Mouse (Mus musculus) heart, embryonic 13.5 days (tissue): ENCODE results near the gene Pgf. TPM values are rescaled to one million over a fixed set of nuclear protein-coding genes. Genes with fewer than 3 reads are reported as not detected.
A peak's percentile ranks its signal among the peaks of the same experiment; 100 is the strongest.

Experiments used
- ATAC-seq: fragments of 200-750 bp; cut with Nextera tagmentation; 2 replicates; pipeline ENCODE4 v1.8.0; 2017; ENCODE audit warnings: moderate TSS enrichment; ENCODE audit not compliant: insufficient number of reproducible peaks, low FRiP score, low TSS enrichment; ENCODE audit errors: extremely low read depth
- H3K27ac ChIP-seq: fragments of 300-500 bp; sonication (generic); replicated peaks from 2 replicates; pipeline ENCODE4 v1.5.1; 2015; ENCODE audit warnings: moderate library complexity, mild to moderate bottlenecking, inconsistent platforms
- H3K27me3 ChIP-seq: fragments of 300-500 bp; sonication (generic); replicated peaks from 2 replicates; pipeline ENCODE4 v1.6.1; 2015; ENCODE audit warnings: mild to moderate bottlenecking, inconsistent platforms
- H3K36me3 ChIP-seq: fragments of 300-500 bp; sonication (generic); 2 replicates; pipeline ENCODE4 v1.6.1; 2015; ENCODE audit warnings: mild to moderate bottlenecking, inconsistent platforms
- H3K4me1 ChIP-seq: fragments of 300-500 bp; sonication (generic); 2 replicates; pipeline ENCODE4 v1.6.1; 2015; ENCODE audit warnings: inconsistent platforms
- H3K4me2 ChIP-seq: fragments of 300-500 bp; sonication (generic); 2 replicates; pipeline ENCODE4 v1.6.1; 2015; ENCODE audit warnings: inconsistent platforms, mild to moderate bottlenecking, moderate library complexity
- H3K4me3 ChIP-seq: fragments of 300-500 bp; sonication (generic); 2 replicates; pipeline ENCODE4 v1.5.1; 2015; ENCODE audit warnings: moderate library complexity, mild to moderate bottlenecking, inconsistent platforms
- H3K9ac ChIP-seq: fragments of 300-500 bp; sonication (generic); 2 replicates; pipeline ENCODE4 v1.6.1; 2015; ENCODE audit warnings: inconsistent platforms, mild to moderate bottlenecking, moderate library complexity
- H3K9me3 ChIP-seq: fragments of 300-500 bp; sonication (generic); 2 replicates; pipeline ENCODE4 v1.6.1; 2016; ENCODE audit warnings: inconsistent platforms
- WGBS: fragments of 180-500 bp; shearing (Covaris S2); methylation state at CpG from one replicate; pipeline ENCODE4 v1.1.7; 2015; ENCODE audit warnings: mixed read lengths; 5-methylcytosine and 5-hydroxymethylcytosine counted together
- polyA plus RNA-seq: library from polyadenylated mRNA; unstranded; fragments of >200 nt; fragmentation: Nextera tagmentation; extraction: Ambion mirVana; gene quantifications from 2 replicates; pipeline ENCODE4 v1.2.1, GENCODE M21; 2015

Gene Pgf
- polyA plus RNA-seq, 1 experiment from 2014 or later: 9.1 TPM

GRCm38 (mm10) chr12:85175087-85175675 is 2.4 kb downstream of the Pgf start:
- H3K4me2 ChIP-seq: peak overlapping the region; percentile 77
- 26% methylated on average over 16 of the region's 16 CpGs for WGBS
- peaks cover 35% of the 10 kb centered on the region for H3K27me3 ChIP-seq
- peak overlapping the region; percentile 77 for H3K9ac ChIP-seq
- H3K27ac ChIP-seq: peak overlapping the region; percentile 66
- H3K9me3 ChIP-seq: no peaks in the 10 kb centered on the region
- peaks cover 53% of the 10 kb centered on the region for H3K4me1 ChIP-seq
- H3K36me3 ChIP-seq: no peaks in the 10 kb centered on the region
- ATAC-seq: no peak
- peak overlapping the region; percentile 54 for H3K4me3 ChIP-seq

DNA sequence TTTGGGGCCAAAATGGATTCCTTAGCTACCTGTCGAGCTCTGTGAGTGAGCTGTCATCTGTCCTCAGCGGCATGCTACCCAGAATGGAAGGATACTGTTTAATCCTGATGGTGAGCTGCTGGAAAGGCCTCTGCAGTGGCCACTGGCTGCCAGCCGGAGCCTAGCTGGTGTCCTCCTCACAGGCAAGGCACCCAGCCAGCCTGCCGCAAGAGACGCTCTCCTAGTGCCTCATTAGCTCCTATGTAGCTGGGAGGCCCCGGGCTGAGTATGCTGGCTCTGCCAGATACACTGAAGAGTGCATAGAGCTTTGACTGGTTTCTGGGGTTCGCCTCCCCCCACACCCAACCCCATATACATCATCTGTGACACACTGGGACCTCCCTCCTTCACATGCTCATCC is 3.6 kb downstream of the Pgf start:
- H3K4me3 ChIP-seq: no peak overlapping the region
- no peaks in the 10 kb centered on the region for H3K9me3 ChIP-seq
- H3K4me1 ChIP-seq: peaks cover 64% of the 10 kb centered on the region
- H3K9ac ChIP-seq: no peak overlapping the region
- no peak overlapping the region for H3K27ac ChIP-seq
- H3K27me3 ChIP-seq: peaks cover 25% of the 10 kb centered on the region
- no peaks in the 10 kb centered on the region for H3K36me3 ChIP-seq
- 0 out of 2 replicates have a peak overlapping the region, but pooled peaks have one; percentile 77 for H3K4me2 ChIP-seq
- 54% methylated on average over 7 of the region's 7 CpGs for WGBS
- ATAC-seq: no peak

DNA sequence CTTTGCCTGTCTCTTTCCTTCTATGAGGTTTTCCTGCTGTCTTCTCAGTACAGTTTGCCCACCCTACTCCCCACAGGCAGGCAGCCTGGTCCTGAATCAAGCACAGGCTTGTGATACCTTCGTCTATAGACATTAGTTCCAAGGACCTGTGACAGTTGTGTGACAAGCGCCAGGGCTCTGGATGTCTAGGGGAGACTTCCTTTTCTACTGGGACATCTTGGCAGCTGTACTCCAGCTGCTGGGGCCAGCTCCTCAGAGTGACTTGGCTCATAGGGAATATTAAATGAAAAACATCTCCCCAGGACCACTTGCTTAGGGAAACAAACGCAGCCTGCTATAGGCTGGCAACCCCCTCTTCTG is 6.7 kb downstream of the Pgf start:
- H3K9ac ChIP-seq: no peak overlapping the region
- no peak overlapping the region for H3K4me2 ChIP-seq
- no peak overlapping the region for H3K27ac ChIP-seq
- H3K27me3 ChIP-seq: 0 out of 2 replicates have a peak, but pooled peaks cover 11% of the 10 kb centered on the region
- H3K36me3 ChIP-seq: peaks cover 11% of the 10 kb centered on the region
- H3K4me1 ChIP-seq: peaks cover 46% of the 10 kb centered on the region
- no peak overlapping the region for H3K4me3 ChIP-seq
- no peaks in the 10 kb centered on the region for H3K9me3 ChIP-seq
- 75% methylated on average over 3 of the region's 3 CpGs for WGBS
- ATAC-seq: no peak

GRCm38 (mm10) chr12:85170284-85170947 is 7.2 kb downstream of the Pgf start:
- no peak overlapping the region for H3K4me3 ChIP-seq
- peaks cover 40% of the 10 kb centered on the region for H3K4me1 ChIP-seq
- 0 out of 2 replicates have a peak, but pooled peaks cover 11% of the 10 kb centered on the region for H3K27me3 ChIP-seq
- no peak overlapping the region for H3K4me2 ChIP-seq
- H3K9me3 ChIP-seq: no peaks in the 10 kb centered on the region
- no peak overlapping the region for H3K9ac ChIP-seq
- H3K27ac ChIP-seq: no peak overlapping the region
- no peak for ATAC-seq
- 76% methylated on average over 11 of the region's 11 CpGs for WGBS
- H3K36me3 ChIP-seq: peaks cover 16% of the 10 kb centered on the region

DNA sequence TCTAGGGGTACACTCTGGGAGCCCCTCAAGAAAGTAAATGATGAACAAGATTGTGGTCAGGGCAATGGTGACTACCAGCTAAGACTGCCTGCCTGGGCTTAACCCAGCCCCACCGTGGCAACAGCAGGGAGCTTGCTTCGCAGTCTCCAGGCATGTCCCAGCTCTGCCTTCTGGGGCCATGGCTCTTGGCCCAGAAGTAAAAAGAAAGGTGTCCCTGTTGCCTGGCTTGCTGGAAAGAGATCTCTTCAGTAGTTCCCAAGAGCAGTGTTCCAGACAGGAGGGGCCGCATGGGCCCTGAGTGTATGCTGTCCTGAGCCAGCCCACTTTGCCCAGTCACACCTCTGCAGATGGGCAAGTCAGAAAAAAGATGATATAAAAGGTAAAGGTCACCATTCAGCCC is 7.7 kb downstream of the Pgf start:
- H3K9me3 ChIP-seq: no peaks in the 10 kb centered on the region
- no peak for ATAC-seq
- H3K36me3 ChIP-seq: peaks cover 16% of the 10 kb centered on the region
- WGBS: 64% methylated on average over 3 of the region's 3 CpGs
- H3K9ac ChIP-seq: peak overlapping the region; percentile 55; the same call in 1 of the 2 replicates
- H3K4me2 ChIP-seq: peak overlapping the region; percentile 46; the same call in 1 of the 2 replicates
- H3K4me3 ChIP-seq: no peak overlapping the region
- H3K4me1 ChIP-seq: peaks cover 35% of the 10 kb centered on the region
- H3K27me3 ChIP-seq: 0 out of 2 replicates have a peak, but pooled peaks cover 11% of the 10 kb centered on the region
- no peak overlapping the region for H3K27ac ChIP-seq

GRCm38 (mm10) chr12:85169117-85169858 is 8.3 kb downstream of the Pgf start:
- no peak for ATAC-seq
- H3K27ac ChIP-seq: no peak overlapping the region
- no peaks in the 10 kb centered on the region for H3K9me3 ChIP-seq
- 27% methylated on average over 27 of the region's 27 CpGs for WGBS
- H3K27me3 ChIP-seq: 0 out of 2 replicates have a peak, but pooled peaks cover 11% of the 10 kb centered on the region
- peak overlapping the region; percentile 46 for H3K4me2 ChIP-seq
- peak overlapping the region; percentile 13; the same call in 1 of the 2 replicates for H3K4me3 ChIP-seq
- peaks cover 30% of the 10 kb centered on the region for H3K4me1 ChIP-seq
- peaks cover 16% of the 10 kb centered on the region for H3K36me3 ChIP-seq
- H3K9ac ChIP-seq: peak overlapping the region; percentile 64; the same call in 1 of the 2 replicates

- Histone ChIP-seq H3K9me3 (no peaks in the 10 kb centered on the region), H3K4me1 (peaks cover 13% of the 10 kb centered on the region), H3K9ac (no peak overlapping the region), H3K27ac (no peak overlapping the region), H3K36me3 (peaks cover 16% of the 10 kb centered on the region), H3K27me3 (0 out of 2 replicates have a peak, but pooled peaks cover 8% of the 10 kb centered on the region), H3K4me3 (no peak overlapping the region), H3K4me2 (no peak overlapping the region)
- ATAC-seq: no peak
- 78% methylated on average over 9 of the region's 9 CpGs for WGBS
These were observed 11.0 kb downstream of the Pgf start for GRCm38 (mm10) chr12:85166631-85167030.

GRCm38 (mm10) chr12:85164996-85165395 is 12.6 kb downstream of the Pgf start:
- Histone ChIP-seq H3K27me3 (0 out of 2 replicates have a peak, but pooled peaks cover under 1% of the 10 kb centered on the region), H3K4me2 (no peak overlapping the region), H3K9ac (no peak overlapping the region), H3K27ac (no peak overlapping the region), H3K9me3 (no peaks in the 10 kb centered on the region), H3K4me3 (no peak overlapping the region), H3K4me1 (peaks cover 9% of the 10 kb centered on the region), H3K36me3 (peaks cover 16% of the 10 kb centered on the region)
- no peak for ATAC-seq
- WGBS: 80% methylated on average over 5 of the region's 5 CpGs

DNA sequence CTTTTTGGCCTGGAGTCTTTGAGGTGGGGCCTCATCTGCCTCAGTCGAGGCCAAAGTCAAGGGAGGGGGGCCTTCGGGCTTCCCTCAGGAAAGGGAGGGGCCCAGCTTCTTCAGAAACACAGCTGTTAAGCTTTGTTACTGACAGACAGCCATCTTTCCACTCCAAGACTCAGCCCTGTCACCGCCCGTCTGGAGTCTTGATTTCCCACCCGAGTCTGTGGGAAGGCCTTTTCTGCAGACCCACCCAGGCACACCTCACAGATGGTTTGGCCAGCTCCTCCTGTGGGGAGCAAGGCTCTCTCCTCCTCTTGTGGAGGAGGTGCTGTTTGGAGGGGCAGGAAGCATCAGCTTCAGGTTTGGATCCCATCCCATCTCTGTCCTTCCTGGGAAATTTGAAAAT is 18.0 kb downstream of the Pgf start:
- no peak overlapping the region for H3K4me2 ChIP-seq
- H3K27ac ChIP-seq: no peak overlapping the region
- 59% methylated on average over 5 of the region's 5 CpGs for WGBS
- no peak overlapping the region for H3K9ac ChIP-seq
- H3K9me3 ChIP-seq: no peaks in the 10 kb centered on the region
- H3K4me3 ChIP-seq: no peak overlapping the region
- peaks cover 7% of the 10 kb centered on the region for H3K4me1 ChIP-seq
- ATAC-seq: no peak
- H3K36me3 ChIP-seq: no peaks in the 10 kb centered on the region
- no peaks in the 10 kb centered on the region for H3K27me3 ChIP-seq

- no peak for ATAC-seq
- H3K36me3 ChIP-seq: no peaks in the 10 kb centered on the region
- no peak overlapping the region for H3K4me2 ChIP-seq
- no peak overlapping the region for H3K27ac ChIP-seq
- peaks cover 7% of the 10 kb centered on the region for H3K4me1 ChIP-seq
- no peaks in the 10 kb centered on the region for H3K9me3 ChIP-seq
- H3K27me3 ChIP-seq: no peaks in the 10 kb centered on the region
- H3K9ac ChIP-seq: no peak overlapping the region
- whole genome bisulfite sequencing: 79% methylated on average over 8 of the region's 8 CpGs
- H3K4me3 ChIP-seq: no peak overlapping the region
These were observed 18.8 kb downstream of the Pgf start for GRCm38 (mm10) chr12:85158801-85159200.

DNA sequence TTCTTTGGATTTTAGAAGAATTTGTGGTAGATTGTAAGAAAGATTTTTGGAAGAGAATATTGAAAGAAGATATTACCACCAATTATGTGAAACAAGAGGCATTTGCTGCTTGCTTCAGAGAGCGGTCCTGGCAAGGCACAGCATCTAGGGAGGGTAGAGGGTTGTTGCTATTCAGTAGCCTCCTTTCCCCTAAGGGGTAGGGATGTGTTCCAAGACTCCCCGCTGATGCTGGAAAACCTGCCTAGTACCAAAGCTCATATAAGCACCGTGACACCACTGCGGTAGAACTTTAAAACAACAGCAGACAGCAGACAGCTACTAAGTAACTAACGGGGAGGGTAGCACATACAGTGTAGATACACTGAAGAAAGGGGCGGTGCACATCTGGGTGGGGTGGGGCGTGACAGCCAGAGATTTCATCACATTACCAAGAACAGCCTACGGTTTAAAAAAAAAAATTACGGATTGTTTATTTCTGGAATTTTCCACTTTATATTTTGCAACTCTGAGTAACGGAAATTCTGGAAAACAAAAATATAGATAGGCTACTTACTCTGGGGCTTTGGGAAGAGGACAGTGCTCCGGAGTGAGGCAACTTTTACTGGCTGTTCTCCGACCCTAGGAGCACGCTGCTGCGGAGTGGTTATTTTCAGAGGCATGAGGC is 19.7 kb downstream of the Pgf start:
- H3K4me1 ChIP-seq: peaks cover 7% of the 10 kb centered on the region
- H3K27ac ChIP-seq: no peak overlapping the region
- no peak overlapping the region for H3K9ac ChIP-seq
- no peaks in the 10 kb centered on the region for H3K9me3 ChIP-seq
- H3K27me3 ChIP-seq: 0 out of 2 replicates have a peak, but pooled peaks cover 2% of the 10 kb centered on the region
- H3K4me3 ChIP-seq: no peak overlapping the region
- 81% methylated on average over 14 of the region's 14 CpGs for WGBS
- no peaks in the 10 kb centered on the region for H3K36me3 ChIP-seq
- H3K4me2 ChIP-seq: no peak overlapping the region
- ATAC-seq: no peak
